Mouse (Mus musculus): Measurements from ENCODE around the gene Slc15a3. TPM values are rescaled to one million over a fixed set of nuclear protein-coding genes. Genes with fewer than 3 reads are reported as not detected.
A peak's percentile ranks its signal among the peaks of the same experiment; 100 is the strongest.

The Slc15a3 gene
- polyA plus RNA-seq (2012; rRNA removed) = 33.3 and 42.0 TPM in 2 replicates

GRCm38 (mm10) chr19:10839010-10839892, at the start of gene Slc15a3:
TSS of gene Slc15a3 (plus strand) at chr19:10839727.
- peaks cover 3% of the 10 kb centered on the region; the same call in 1 of the 2 replicates for H3K4me1 ChIP-seq (ENCODE audit: control insufficient read depth, insufficient read depth, low read length)
- no peak for DNase-seq
- H3K4me3 ChIP-seq (replicated peaks; ENCODE audit: extremely low read depth, low read depth, low read length) = no peak within 1 kb of the TSS
- TF ChIP-seq CTCF (IDR thresholded peaks at IDR 0.05; ENCODE audit: insufficient read depth, low read length) (no peak), POLR2A (IDR thresholded peaks at IDR 0.05; ENCODE audit: borderline replicate concordance, extremely low read depth, low read depth, low read length) (no peak)
- WGBS = 64% methylated on average over 15 of the region's 15 CpGs

DNA sequence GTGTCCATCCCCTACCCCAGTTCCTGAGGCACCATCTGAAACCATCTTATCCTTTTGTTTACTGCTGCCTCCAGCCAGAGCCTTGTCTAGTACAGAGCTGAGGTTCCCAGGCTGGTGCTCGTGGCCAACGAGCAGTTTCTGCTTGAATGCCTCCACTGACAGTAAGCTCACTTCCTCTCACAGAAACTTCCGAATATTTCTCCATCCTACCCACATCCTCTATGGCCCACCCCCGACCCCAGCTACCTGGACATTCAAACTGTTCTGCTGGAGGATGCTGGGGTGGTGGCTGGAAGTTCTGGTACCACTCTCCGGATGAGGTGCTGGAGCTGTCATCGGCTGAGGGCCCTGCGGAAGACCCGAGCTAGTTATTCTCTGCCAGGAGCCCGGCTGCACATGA, 49.2 kb upstream of the Slc15a3 start:
- no peak overlapping the region for H3K4me3 ChIP-seq (replicated peaks; ENCODE audit: extremely low read depth, low read depth, low read length)
- no peak for TF ChIP-seq CTCF (IDR thresholded peaks at IDR 0.05; ENCODE audit: insufficient read depth, low read length)
- 68% methylated on average over 9 of the region's 9 CpGs for WGBS
- H3K4me1 ChIP-seq (ENCODE audit: control insufficient read depth, insufficient read depth, low read length) = no peaks in the 10 kb centered on the region
- DNase-seq = no peak

- no peak for DNase-seq
- WGBS = 72% methylated on average over 3 of the region's 3 CpGs
- no peaks in the 10 kb centered on the region for H3K4me1 ChIP-seq (ENCODE audit: control insufficient read depth, insufficient read depth, low read length)
- TF ChIP-seq POLR2A (IDR thresholded peaks at IDR 0.05; ENCODE audit: borderline replicate concordance, extremely low read depth, low read depth, low read length) = no peak
- TF ChIP-seq CTCF (IDR thresholded peaks at IDR 0.05; ENCODE audit: insufficient read depth, low read length) = no peak
- H3K4me3 ChIP-seq (replicated peaks; ENCODE audit: extremely low read depth, low read depth, low read length) = no peak overlapping the region
These were observed 46.5 kb upstream of the Slc15a3 start for GRCm38 (mm10) chr19:10793044-10793443.

GRCm38 (mm10) chr19:10794916-10795315, 44.6 kb upstream of the Slc15a3 start:
- no peak for DNase-seq
- 77% methylated on average over 1 of the region's 1 CpGs for WGBS
- H3K4me3 ChIP-seq (replicated peaks; ENCODE audit: extremely low read depth, low read depth, low read length) = no peak overlapping the region
- TF ChIP-seq CTCF (IDR thresholded peaks at IDR 0.05; ENCODE audit: insufficient read depth, low read length) (no peak), POLR2A (IDR thresholded peaks at IDR 0.05; ENCODE audit: borderline replicate concordance, extremely low read depth, low read depth, low read length) (no peak)
- H3K4me1 ChIP-seq (ENCODE audit: control insufficient read depth, insufficient read depth, low read length) = no peaks in the 10 kb centered on the region

- Histone ChIP-seq H3K4me1 (ENCODE audit: control insufficient read depth, insufficient read depth, low read length) (no peaks in the 10 kb centered on the region), H3K4me3 (replicated peaks; ENCODE audit: extremely low read depth, low read depth, low read length) (no peak overlapping the region)
- DNase-seq = no peak
- TF ChIP-seq POLR2A (IDR thresholded peaks at IDR 0.05; ENCODE audit: borderline replicate concordance, extremely low read depth, low read depth, low read length) (no peak), CTCF (IDR thresholded peaks at IDR 0.05; ENCODE audit: insufficient read depth, low read length) (no peak)
- WGBS = 70% methylated on average over 10 of the region's 10 CpGs
These were observed 41.0 kb upstream of the Slc15a3 start for GRCm38 (mm10) chr19:10798576-10798975.

- WGBS = 93% methylated on average over 17 of the region's 17 CpGs
- Histone ChIP-seq H3K4me3 (replicated peaks; ENCODE audit: extremely low read depth, low read depth, low read length) (no peak overlapping the region), H3K4me1 (ENCODE audit: control insufficient read depth, insufficient read depth, low read length) (no peaks in the 10 kb centered on the region)
- no peak for DNase-seq
- TF ChIP-seq POLR2A (IDR thresholded peaks at IDR 0.05; ENCODE audit: borderline replicate concordance, extremely low read depth, low read depth, low read length) (no peak), CTCF (IDR thresholded peaks at IDR 0.05; ENCODE audit: insufficient read depth, low read length) (no peak)
These were observed 40.4 kb upstream of the Slc15a3 start for GRCm38 (mm10) chr19:10799155-10799554.

- 33% methylated on average over 6 of the region's 6 CpGs for WGBS
- Histone ChIP-seq H3K4me3 (replicated peaks; ENCODE audit: extremely low read depth, low read depth, low read length) (no peak overlapping the region), H3K4me1 (ENCODE audit: control insufficient read depth, insufficient read depth, low read length) (no peaks in the 10 kb centered on the region)
- no peak for TF ChIP-seq CTCF (IDR thresholded peaks at IDR 0.05; ENCODE audit: insufficient read depth, low read length)
- TF ChIP-seq POLR2A (IDR thresholded peaks at IDR 0.05; ENCODE audit: borderline replicate concordance, extremely low read depth, low read depth, low read length) = no peak
- DNase-seq = no peak
These were observed 38.5 kb upstream of the Slc15a3 start for GRCm38 (mm10) chr19:10801070-10801469.

- no peaks in the 10 kb centered on the region for H3K4me1 ChIP-seq (ENCODE audit: control insufficient read depth, insufficient read depth, low read length)
- 84% methylated on average over 6 of the region's 6 CpGs for WGBS
- no peak overlapping the region for H3K4me3 ChIP-seq (replicated peaks; ENCODE audit: extremely low read depth, low read depth, low read length)
- no peak for TF ChIP-seq POLR2A (IDR thresholded peaks at IDR 0.05; ENCODE audit: borderline replicate concordance, extremely low read depth, low read depth, low read length)
- TF ChIP-seq CTCF (IDR thresholded peaks at IDR 0.05; ENCODE audit: insufficient read depth, low read length) = no peak
- DNase-seq = no peak
These were observed 37.6 kb upstream of the Slc15a3 start for GRCm38 (mm10) chr19:10801906-10802305.

DNA sequence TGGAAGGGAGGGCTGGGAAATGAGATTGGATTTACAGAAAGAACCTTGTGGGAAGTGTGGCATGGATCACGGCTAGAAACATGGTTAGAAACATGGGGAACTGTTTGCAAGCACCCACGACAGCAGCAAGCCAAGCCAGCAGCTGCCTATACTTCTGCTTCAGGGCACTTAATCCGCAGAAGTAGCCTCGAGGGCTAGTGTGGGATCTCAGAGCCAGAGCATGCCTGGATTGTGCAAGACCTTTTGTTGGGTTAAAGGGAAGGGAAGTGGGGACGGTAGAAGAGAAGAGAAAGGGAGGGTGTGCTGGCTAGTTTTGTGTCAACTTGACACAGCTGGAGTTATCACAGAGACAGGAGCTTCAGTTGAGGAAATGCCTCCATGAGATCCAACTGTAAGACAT, 35.8 kb upstream of the Slc15a3 start:
- Histone ChIP-seq H3K4me3 (replicated peaks; ENCODE audit: extremely low read depth, low read depth, low read length) (no peak overlapping the region), H3K4me1 (ENCODE audit: control insufficient read depth, insufficient read depth, low read length) (no peaks in the 10 kb centered on the region)
- WGBS = 42% methylated on average over 5 of the region's 5 CpGs
- TF ChIP-seq CTCF (IDR thresholded peaks at IDR 0.05; ENCODE audit: insufficient read depth, low read length) (no peak), POLR2A (IDR thresholded peaks at IDR 0.05; ENCODE audit: borderline replicate concordance, extremely low read depth, low read depth, low read length) (no peak)
- DNase-seq = peak; percentile 13
